8 mouse cellular contexts compared by ENCODE assay signal in the genomic region with DNA sequence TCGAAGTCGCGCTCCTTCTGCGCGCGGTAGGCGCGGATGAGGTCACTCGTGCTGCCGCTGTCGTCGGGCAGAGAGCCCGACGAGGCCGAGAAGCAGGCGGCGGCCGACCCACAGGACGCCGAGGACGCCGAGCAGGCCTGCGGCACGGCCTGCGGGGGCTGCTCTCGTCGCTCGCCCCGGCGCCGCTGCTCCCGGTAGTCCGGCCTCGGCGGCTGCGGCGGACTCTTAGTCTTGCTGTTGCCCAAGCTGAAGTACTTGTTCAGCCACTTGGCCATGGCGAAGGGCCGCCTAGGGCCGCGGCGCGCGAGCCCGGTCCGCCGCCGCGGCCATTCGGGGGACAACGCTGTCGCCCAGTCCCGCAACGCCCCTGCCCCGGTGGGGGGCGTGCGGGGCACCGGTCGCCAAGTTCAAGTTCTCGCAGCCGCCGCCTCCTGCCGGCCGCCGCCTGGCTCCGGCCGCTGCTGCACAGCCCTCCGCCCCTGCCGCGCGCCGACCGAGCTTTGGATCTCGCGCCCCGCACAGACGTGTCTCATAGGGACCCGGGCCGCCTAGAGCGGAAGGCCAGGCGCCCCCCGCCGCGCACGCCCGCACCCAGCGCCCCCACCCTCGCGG. TPM values are rescaled to one million over a fixed set of nuclear protein-coding genes. Genes with fewer than 3 reads are reported as not detected.
DNase-seq lines count a peak whose midpoint lies in the region; ATAC-seq and TF ChIP-seq lines count a peak whose summit lies in the region.

No protein-coding gene starts in this region.

- H3K36me3 ChIP-seq in forebrain, embryonic 15.5 days: no peaks in the 10 kb centered on the region
- H3K36me3 ChIP-seq in hindbrain, postnatal 0 days (ENCODE audit: insufficient read depth, low read length): no peaks in the 10 kb centered on the region
- no peaks in the 10 kb centered on the region for H3K36me3 ChIP-seq in liver, postnatal 0 days (replicated peaks; ENCODE audit: insufficient read depth, low read length)

- no peak for TF ChIP-seq EP300 in liver, postnatal 0 days (IDR thresholded peaks at IDR 0.05; ENCODE audit: low read depth)

- no peak for TF ChIP-seq CTCF in hindbrain, postnatal 0 days (IDR thresholded peaks at IDR 0.05; ENCODE audit: low read depth)
- TF ChIP-seq CTCF in liver, postnatal 0 days (IDR thresholded peaks at IDR 0.05; ENCODE audit: low read depth): no peak

- peak overlapping the region; percentile 89 for H3K27ac ChIP-seq in forebrain, embryonic 15.5 days (replicated peaks)
- peak overlapping the region; percentile 72 for H3K27ac ChIP-seq in hindbrain, postnatal 0 days
- peak overlapping the region; percentile 99 for H3K27ac ChIP-seq in liver, postnatal 0 days (ENCODE audit: low read depth)

- peaks cover 75% of the 10 kb centered on the region for H3K4me1 ChIP-seq in forebrain, embryonic 15.5 days
- H3K4me1 ChIP-seq in hindbrain, postnatal 0 days (ENCODE audit: insufficient read depth, low read length): peaks cover 10% of the 10 kb centered on the region; the same call in 1 of the 2 replicates
- peaks cover 43% of the 10 kb centered on the region for H3K4me1 ChIP-seq in liver, postnatal 0 days (ENCODE audit: insufficient read depth)

- H3K9ac ChIP-seq in forebrain, embryonic 15.5 days (replicated peaks): peak overlapping the region; percentile 84
- peak overlapping the region; percentile 72 for H3K9ac ChIP-seq in hindbrain, postnatal 0 days (replicated peaks; ENCODE audit: low read length)
- H3K9ac ChIP-seq in liver, postnatal 0 days (replicated peaks): peak overlapping the region; percentile 93

- peak overlapping the region; percentile 64 for H3K4me3 ChIP-seq in forebrain, embryonic 15.5 days
- H3K4me3 ChIP-seq in hindbrain, postnatal 0 days (ENCODE audit: low read length): peak overlapping the region; percentile 77
- peak overlapping the region; percentile 86 for H3K4me3 ChIP-seq in liver, postnatal 0 days (ENCODE audit: low read depth, low read length)

- H3K9me3 ChIP-seq in forebrain, embryonic 15.5 days: no peaks in the 10 kb centered on the region
- H3K9me3 ChIP-seq in hindbrain, postnatal 0 days (ENCODE audit: low read length): no peaks in the 10 kb centered on the region
- H3K9me3 ChIP-seq in liver, postnatal 0 days (ENCODE audit: low read length): no peaks in the 10 kb centered on the region

- no peaks in the 10 kb centered on the region for H3K27me3 ChIP-seq in forebrain, embryonic 15.5 days
- H3K27me3 ChIP-seq in hindbrain, postnatal 0 days (ENCODE audit: insufficient read depth, low read length): no peaks in the 10 kb centered on the region
- peaks cover 22% of the 10 kb centered on the region for H3K27me3 ChIP-seq in liver, postnatal 0 days (ENCODE audit: insufficient read depth, low read length)

- DNase-seq in ovary, postnatal 36 days (ENCODE audit: low spot score): peak; percentile 60
- DNase-seq in ovary, postnatal 10 days (ENCODE audit: low spot score): no peak
- peak; percentile 49 for DNase-seq in adipocyte (ENCODE audit: low spot score)
- peak; percentile 59 for DNase-seq in hindbrain, postnatal 0 days (ENCODE audit: low spot score)
- DNase-seq in liver, postnatal 0 days: peak; percentile 58
- peak; percentile 62 for DNase-seq in retina, postnatal 1 day

- under 1% methylated on average over 55 of the region's 89 CpGs for WGBS in forebrain, embryonic 15.5 days
- under 1% methylated on average over 70 of the region's 89 CpGs for WGBS in hindbrain, postnatal 0 days
- WGBS in liver, postnatal 0 days (ENCODE audit: insufficient replicate concordance): under 1% methylated on average over 67 of the region's 89 CpGs

- peak; percentile 69 for ATAC-seq in forebrain, embryonic 15.5 days (replicated peaks)
- ATAC-seq in hindbrain, postnatal 0 days: peak; percentile 48
- ATAC-seq in liver, postnatal 0 days: peak; percentile 18
- no peak for ATAC-seq in monocyte, adult 5-6 weeks (replicated peaks; ENCODE audit: insufficient number of reproducible peaks, low FRiP score, low TSS enrichment, poor library complexity, severe bottlenecking)

- H3K4me2 ChIP-seq in forebrain, embryonic 15.5 days (replicated peaks): peak overlapping the region; percentile 75
- H3K4me2 ChIP-seq in hindbrain, postnatal 0 days (ENCODE audit: low read depth, low read length): peak overlapping the region; percentile 83
- peak overlapping the region; percentile 99 for H3K4me2 ChIP-seq in liver, postnatal 0 days (ENCODE audit: low read depth, low read length)

RNA-seq across cellular contexts. Expression of a gene that starts 2.2 kb away (rescaled TPM):
- 13.1 and 13.3 TPM in 2 replicates for polyA plus RNA-seq in forebrain, embryonic 15.5 days (2015; fragmentation: Nextera tagmentation; extraction: Ambion mirVana)
- 29.0 and 33.6 TPM in 2 replicates for total RNA-seq in hindbrain, postnatal 0 days (2014; rRNA removed)
- 5.5 and 6.1 TPM in 2 replicates for polyA plus RNA-seq in hindbrain, postnatal 0 days (2015; fragmentation: Nextera tagmentation; extraction: Ambion mirVana)
- 2.5 and 3.2 TPM in 2 replicates for polyA plus RNA-seq in liver, postnatal 0 days (2015; fragmentation: Nextera tagmentation; extraction: Ambion mirVana)
- total RNA-seq in monocyte, adult 5-6 weeks (2017): 1.0 to 3.3 TPM (median 1.1 TPM) in 3 replicates
